Mouse (Mus musculus) urinary bladder, postnatal 36 days (tissue): ENCODE measurements at regions not wholly inside any gene's neighbourhood (a gene's known extent, or its start where the extent isn't known, plus 50 kb on each side); places are given as distances from the start of the nearest gene placed in this dataset.

Experiments used
- DNase-seq, 2 experiments: peaks; one replicate each; pipeline ENCODE4 v3.0.0; 2022; ENCODE audit warnings: low spot score in 2 of 2, mixed read lengths in 1 of 2

DNA sequence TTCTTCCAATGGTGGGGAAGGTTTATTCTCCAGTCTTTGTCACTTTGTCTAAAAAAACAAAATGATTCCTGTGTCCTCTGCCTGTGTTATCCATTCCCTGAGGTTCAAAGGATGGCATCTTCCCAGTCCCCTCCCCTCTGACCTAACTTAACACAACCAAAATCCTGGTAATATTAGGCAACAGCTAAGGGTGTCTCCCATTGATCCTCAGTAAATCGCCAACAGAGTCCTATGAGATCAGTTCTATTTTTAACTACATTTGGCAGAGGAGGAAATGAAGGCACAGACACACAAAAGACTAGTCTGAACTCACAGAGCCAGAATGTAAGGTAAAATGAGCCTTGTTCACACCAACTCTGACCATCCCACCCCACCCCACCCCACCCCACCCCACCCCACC lies 228.8 kb downstream of the Sp3 start:
- DNase-seq = peak in 1 of 2 experiments; percentile 14

DNA sequence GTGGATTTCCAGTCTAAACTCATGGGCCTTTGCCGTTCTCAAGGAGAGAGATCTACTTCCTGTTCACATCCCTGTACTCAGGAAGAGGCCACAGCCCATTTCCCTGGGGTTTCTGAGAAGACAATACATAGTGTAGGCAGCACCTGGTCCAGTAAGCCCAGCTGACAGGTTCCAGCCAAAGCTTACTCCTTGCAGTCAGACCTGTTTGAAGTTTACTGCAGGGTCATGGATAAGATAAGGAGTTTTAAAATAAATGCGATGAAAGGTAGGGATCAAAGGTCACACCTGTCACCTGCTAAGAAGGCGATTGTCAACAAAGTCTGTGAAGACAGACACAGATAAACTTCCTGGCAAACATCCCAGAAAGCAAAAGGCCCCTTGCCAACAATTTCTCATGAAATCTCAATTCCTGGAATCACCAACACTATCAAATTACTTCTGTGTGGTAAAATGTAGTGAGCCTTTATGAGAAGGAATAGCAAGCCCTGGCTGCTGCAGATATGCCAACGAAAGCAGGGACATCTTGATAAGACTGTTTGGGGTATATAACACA lies 227.5 kb downstream of the Sp3 start:
- peak; percentile 43 to 44 for DNase-seq

DNA sequence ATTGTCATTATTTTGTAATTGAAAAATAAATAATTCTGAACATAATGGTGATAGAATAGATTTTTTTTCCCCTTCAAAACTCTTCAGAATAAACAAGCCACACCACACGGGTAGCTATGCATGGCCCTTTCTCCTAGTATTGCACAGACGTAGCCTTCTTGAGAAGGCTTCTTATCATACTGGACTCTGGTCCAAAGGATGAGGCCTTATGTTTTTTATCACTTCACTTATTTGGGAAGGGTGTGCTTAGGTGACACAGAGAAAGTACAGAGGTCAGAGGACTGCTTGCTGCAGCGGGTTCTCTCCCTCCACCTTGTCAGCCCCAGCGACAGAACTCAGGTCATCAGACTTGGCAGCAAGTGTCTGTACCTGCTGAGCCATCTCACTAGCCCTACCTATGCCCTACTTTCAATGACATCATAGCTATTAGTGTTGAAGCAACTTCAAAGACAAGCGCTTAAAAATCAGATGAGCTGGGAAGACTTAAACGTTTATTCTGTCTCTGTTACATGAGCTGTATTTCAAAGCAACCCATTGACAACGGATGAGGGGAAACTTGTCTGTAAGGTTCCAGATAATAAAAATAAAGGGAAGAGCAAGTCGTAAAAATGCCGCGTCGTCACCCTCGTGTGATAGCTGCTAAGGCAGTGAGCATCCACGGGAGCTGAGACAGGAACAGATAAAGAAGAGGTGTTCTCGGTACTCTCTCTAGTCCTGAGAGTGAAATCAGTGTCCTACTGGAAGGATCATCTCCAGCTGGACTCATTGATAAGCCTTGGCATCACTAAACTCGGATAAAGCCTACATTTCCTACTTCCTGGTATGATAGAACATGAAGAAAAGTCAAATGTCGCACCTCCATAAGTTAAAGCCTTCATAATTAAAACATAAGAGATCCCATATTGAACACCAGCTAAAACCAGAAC lies 226.2 kb downstream of the Sp3 start:
- no peak for DNase-seq

DNA sequence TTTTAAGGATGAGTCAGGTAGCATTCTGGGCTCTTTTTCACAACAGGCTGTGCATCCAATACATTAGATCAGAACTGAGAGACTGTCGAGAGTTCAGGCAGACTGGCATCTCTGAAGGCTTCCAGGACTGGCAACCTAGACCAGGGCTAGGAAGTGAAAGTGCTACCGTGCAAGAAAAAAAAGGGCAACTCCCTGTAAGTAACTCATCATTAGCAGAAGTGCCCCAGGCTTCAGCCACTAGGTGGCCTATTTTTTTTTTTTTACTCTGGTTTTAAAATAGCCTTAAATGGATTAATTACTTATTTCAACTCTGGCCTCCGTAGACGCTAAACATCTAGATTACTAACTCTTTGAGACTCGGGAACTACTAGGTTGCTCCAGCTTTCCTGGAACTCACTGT lies 216.8 kb downstream of the Sp3 start:
- no peak for DNase-seq

DNA sequence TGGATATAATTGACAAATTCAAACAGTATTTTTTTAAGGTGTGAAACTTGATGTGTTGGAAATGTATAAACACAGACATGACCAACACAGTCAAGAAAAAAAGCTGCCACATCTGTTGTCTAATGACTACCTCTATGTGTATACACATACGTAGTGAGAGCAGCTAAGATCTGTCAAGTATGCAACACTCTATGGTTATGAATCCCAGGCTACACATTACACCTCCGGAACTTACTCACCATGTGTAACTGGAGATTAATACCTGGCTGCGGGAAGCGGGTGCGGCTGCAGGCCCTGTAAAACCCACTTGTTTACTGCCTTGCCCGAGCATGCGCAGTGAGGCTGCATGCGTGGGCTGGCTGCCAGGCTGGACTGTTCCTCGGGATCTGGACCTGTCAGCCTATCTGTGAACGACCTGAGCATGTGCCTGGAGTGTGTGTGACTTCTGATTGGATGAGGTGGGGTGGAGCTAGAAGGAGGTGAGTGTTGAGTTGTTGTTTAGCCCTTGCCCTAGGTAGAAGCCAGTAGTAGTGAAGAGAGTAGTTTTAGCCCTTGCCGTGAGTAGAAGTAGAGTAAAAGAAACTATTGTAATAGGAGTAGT lies 211.1 kb downstream of the Sp3 start:
- peak in 1 of 2 experiments; percentile 23 for DNase-seq

DNA sequence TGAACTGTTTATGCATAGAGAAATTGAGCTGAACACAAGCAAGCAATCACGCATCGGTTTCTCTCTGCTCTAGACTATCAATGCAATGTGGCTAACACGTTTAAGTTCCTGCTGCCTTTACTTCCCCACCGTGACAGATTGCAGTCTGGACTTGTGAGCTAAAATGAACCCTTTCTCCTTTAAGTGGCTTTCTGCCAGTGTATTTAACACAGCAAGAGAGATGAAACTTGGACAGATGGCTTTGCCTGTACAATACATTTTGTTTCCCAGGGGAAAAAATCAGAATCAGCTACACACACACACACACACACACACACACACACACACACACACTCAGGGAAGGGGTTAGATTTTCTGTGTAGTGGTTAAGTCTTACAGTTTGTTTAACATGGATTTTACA lies 206.8 kb downstream of the Sp3 start:
- DNase-seq = no peak

DNA sequence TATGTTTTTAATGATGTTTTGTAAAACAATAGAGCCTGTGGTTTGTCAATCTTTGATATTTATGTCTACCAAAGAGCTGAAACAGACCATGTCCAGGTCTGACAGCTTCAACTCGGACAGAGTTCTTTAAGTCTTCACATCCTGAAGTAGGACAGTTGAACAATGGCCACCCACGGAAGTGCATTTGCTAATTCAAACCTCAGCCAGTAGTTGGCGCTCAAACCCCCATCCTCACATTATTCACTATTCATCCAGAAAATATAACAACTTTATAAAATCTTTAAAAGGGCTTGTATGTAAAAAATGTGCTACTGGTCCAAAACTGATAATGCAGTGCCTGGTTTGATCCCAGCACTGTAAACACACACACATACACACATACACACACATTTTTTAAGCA lies 202.9 kb downstream of the Sp3 start:
- DNase-seq = no peak

DNA sequence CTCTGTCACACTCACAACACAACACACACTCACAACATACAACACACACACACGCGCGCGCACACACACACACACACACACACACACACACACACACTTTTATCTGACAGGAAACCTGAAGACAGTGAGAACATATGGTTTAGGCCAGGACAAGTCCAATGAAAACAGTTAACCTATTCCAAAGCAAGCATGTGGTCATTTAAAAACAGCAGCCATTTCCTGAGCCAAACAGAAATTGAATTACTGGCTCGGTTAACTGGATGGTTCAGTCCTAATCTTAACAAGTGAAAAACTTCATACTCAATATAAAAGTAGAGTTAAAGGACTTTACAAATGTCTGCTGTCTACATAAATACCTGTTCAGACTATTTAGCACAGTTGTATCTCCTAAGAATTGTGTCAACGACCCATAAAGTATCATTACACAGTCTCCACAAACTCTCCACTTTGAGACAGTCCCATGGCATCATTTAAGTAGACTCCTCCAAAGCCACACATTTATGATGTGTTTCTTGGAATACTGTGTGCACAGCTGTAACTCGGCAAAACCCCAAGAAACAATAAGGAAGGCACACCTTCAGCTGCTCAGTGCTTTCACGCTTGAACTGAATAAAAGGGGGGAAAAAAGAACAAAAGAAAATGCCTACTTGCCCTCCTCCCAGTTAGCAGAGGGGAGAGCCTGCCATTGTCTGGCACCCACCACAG lies 202.3 kb downstream of the Sp3 start:
- no peak for DNase-seq

DNA sequence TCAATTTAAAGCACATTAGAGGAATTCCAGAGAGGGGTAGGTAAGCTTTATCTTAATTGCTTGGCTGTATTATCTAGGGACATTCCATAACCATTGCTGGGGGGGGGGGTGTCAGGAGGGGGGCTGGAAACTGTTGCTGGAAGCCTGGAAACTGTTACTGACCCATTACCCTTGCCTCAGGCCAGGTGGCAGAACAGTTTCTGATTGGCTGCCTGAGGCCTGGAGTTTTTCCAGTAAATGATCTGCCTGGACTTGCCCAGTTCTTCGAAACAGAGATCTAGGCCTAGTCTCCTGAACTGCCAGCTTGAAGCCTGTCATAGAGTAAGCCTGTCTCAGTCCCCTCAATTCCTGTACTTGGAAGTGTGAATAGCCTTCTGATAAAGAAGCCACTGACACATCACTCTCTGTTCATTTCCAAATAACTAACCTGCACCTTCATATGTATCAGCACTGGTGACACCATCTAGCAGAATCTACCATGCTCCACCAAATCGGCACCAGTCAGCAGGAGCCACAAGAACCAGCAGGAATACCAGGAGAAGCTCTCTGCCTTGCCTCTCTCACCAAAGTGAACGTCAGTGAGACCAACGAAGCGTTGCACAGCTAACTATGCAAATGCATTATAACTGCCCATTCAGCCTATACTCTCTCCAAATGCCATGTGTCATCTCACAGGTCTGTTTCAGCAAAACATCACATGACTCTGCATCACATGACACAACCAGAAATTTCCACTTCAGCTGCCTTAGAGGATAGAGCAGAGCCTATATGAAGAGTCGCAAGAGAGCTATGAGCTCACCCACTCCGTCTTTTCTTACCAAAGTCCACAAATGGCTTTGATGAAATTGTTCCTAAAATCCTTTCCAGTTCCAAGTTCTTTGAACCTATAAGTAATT lies 200.7 kb downstream of the Sp3 start:
- DNase-seq = no peak

DNA sequence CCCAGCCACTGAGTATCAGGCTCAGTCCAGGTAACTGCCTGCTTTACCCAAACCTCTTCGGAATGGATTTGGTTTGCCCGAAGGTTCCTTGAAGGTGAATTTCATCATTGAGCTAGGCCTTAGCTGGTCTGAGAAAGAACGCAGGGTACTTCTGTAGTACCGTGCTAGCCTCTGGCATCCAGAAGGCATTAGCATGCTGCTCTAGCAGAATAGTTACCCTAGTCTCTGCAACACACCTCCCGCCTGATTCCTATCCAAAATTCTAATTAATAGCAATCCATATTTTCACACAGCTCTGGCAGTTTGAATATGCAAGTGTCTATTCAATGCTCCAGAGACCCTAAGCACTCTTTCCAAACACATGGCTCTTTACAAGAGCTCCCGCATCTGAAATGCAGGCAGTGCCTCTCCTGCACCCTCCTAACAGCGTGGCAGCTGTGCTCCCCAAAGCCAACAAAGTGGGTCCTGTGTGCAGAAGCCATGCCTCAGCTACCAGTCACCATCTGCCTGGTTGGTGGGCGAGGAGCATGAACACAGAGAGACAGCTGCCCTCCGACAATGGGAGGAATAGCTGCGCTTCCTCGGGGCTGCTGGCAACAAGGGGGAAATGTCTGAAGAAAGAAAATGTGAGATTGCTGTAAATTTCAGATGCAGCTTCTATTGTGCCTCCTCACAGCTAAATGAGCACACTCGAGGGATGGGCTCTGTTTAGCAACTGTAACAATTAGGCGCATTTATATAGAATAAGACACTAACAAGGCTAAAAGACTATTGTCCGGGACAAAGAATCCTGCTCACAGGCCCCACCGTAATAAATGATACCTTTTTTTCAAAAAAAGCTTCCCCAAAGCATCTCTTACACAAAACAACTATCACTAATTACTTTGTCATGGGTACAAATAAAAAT lies 198.6 kb downstream of the Sp3 start:
- DNase-seq = no peak

DNA sequence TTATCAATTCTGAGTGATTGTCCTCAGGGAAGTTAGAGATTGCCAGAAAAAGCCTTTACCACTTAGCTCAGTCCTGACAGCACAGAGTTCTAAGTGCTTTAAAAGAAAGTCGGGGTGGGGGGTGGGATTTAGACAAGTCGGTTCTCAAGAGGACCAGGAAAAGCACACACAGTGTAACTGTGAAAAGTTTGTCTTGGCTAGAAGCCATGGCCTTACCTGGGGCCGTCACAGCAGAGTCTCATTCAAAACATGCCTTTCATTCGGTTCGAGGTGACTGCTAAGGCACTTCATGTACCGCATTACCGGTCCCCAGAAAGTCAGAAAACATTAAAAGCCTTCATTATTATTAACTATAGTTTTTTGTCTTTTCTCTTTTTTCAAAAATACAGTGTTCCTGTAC lies 197.9 kb downstream of the Sp3 start:
- DNase-seq = no peak

DNA sequence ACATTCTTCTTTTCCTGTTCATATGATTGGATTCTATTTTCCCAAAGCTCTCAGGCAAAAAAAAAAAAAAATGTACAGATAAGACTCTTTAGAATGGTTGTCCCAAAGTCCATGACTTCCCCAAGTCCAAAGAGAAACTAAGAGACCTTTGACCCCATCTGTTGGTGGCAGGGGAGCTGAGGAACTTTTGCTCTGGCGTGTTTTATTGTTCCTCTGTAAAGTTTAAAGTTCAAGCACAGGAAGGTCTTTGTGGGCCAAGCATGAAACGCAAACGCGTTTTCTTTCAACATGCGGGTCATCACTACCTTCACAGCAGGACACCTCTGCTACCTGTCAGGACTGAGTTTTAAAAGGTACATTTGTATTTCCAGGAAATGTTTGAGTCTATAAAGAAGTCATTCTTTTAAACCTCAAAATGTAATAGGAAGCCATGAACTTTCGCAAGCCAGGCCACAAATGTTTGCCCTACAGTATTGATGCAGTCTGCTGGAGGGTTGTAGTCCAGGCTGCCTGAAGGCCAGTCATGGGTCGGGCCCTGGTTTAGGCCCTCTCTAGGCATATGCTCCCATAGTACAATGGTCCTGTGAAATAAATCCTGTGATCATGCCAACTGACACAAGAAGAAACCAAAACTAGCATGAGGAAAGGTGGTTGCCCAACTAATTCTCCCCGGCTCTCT lies 194.7 kb downstream of the Sp3 start:
- DNase-seq = no peak

DNA sequence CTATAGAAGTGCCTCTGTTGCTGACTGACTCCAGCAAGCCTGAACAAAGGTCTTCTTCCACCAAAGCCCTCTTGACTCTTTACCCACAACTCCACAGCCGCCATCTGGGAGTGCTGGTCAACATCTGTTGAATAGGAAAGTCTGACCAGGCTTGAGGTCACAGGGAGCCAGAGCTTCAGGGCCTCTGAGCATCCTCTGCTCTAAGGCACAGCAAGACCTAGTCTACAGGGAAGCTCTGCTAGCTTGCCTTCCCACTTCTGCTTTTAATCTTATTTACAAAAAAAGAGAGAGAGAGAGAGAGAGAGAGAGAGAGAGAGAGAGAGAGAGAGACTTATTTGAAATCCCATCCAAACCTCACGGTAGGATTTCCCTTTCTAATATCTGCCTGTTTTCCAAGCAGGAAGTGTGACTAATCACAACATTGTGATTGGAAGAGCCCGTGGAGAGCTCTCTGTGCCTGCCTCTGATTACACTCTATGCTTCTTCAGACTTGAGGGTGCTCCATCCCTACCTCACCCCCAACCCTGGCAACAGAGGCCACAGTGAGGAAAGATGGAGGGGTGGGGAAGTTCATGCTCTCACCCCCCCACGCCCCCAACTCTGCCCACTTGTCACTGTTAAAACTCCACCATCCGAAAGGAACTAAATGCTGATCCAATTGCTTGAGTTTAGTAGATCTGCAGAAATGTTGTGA lies 194.1 kb downstream of the Sp3 start:
- DNase-seq = no peak

DNA sequence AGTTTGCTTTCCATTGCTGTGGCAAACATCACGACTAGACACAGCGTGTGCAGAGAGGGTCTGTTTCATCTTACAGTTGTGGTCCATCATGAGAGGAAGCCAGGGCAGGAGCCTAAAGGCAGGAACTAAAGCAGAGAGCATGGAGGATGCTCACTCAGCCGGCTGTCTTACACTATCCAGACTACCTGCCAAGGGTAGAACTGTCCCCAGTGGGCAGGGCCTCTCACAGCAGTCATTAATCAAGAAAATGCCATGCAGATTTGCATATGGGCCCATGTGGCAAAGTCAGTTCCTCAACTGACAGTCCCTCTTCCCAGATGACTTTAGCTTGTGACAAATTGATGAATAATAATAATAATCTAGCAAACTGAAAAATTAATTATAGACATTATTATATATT lies 192.6 kb downstream of the Sp3 start:
- DNase-seq = no peak

DNA sequence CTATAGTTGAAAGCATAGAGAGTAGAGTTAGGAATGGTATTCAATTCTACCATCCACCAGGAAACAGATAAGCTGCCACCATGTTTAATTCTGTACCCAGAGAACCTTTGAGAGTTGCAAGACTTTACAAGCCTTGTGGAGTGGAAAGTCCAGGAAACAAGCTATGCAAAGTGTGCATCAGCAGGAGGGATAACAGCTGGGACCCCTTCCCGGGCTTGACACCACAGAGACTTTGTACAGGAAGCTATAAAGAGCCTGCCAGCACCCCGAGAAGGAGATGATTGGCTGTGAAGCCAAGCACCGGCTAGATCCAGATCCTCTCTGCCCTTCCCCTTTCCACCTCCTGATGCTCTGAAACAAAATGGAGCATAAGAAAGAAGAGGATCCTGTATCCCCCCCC lies 188.8 kb downstream of the Sp3 start:
- DNase-seq = no peak

DNA sequence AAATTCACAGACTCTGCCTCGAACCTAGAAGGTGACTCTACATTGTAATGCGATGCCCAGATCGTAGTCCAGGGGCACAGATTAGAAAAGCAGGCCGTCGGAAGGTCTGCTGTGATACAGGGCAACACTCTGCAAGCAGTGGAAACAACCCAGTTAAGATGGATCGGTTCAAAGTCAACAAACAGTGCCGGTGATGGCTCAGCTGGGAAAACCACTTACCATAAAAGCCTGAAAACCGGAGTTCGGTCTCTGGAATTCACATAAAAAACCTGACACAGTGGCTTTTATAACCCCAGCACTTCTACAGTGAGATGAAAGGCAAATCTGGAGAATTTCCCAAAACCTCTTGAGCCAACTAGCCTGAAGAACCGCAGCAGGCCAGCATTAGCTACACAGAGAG lies 186.8 kb downstream of the Sp3 start:
- DNase-seq = no peak

DNA sequence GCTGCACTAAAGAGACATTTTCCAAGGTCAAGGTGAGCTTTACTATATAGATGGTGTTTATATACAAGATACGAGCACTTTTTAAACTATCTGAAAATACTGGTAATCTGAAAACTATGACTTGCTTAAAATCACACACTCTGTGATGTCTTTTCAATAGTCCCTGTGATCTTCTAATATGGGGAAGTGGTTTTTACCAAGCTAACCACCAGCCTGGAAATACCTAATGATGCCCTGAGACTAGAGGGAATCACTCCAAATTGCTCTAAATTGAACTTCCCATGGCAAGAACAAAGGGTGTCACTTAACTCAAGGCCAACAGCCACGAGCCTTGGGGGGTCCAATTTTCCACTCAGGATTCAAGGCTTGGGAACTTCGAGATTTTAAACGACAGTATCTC lies 185.7 kb downstream of the Sp3 start:
- DNase-seq = no peak

DNA sequence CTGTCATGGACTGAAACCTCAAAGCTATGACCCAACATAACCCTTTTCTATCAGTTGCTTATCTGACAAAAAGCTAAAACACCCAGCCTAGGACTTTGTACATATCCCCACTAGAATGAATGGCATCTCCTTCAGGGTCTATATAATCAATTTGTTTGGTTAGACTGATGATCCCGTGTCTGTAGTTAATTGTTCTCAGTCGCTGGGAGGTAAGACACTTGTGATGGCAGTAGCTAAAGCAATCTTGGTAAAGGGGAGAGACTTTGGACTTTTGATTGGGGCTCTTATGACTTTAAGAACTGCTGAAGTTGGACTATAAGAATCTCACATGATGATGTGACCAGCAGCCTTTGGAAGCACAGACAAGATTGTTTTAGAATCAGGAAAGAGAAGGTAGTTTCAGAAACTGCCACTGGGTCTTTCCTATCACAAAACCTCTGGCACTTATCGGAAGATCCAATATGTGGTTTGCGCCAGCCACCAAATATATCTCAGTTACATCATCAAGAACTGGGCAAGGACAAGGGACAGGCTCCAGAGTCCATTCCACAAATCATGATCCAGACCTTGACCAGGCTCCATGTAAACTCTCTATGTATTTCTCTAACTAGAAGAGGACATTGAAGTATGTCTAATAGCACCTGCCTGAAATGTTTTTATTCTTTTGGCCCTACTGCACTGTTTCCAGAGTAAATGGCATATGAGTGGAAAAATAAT lies 183.1 kb downstream of the Sp3 start:
- no peak for DNase-seq

DNA sequence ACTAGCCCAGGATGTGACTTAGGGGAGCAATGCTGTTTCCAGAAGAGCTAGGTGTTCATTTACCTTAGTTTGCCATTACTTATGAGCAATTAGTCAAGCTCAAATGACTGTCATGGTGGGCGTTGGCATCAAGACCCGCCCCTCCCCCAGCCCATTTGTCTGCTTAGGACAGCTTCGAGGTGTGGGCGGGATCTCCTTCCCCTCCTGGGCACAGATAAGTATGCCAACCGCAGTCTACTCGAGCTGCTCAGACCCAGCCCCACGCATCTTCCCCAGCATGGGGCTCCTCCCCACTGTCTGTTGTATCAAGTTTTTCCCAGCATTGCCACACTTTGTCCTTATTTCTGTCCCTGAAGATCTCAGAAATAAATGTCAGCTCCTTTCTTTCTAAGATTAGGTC lies 179.6 kb downstream of the Sp3 start:
- no peak for DNase-seq
